Mouse (Mus musculus) C2C12 (cell line): ENCODE results near the gene Gm17728.

Source experiments
- CEBPB ChIP-seq: IDR thresholded peaks from one replicate; pipeline ENCODE4 v1.6.1; 2011; ENCODE audit warnings: low read depth, mild to moderate bottlenecking, control low read depth, moderate library complexity
- CTCF ChIP-seq: IDR thresholded peaks from one replicate; pipeline ENCODE4 v1.5.1; 2011; ENCODE audit not compliant: control insufficient read depth, insufficient read depth, insufficient read length
- FOSL1 ChIP-seq: IDR thresholded peaks from one replicate; pipeline ENCODE4 v1.8.0; 2011; ENCODE audit warnings: mild to moderate bottlenecking, low read length; ENCODE audit not compliant: poor library complexity, insufficient read depth, severe bottlenecking
- MAX ChIP-seq: IDR thresholded peaks from one replicate; pipeline ENCODE4 v1.6.1; 2011; ENCODE audit warnings: mild to moderate bottlenecking, control low read depth
- MYOD1 ChIP-seq: IDR thresholded peaks from one replicate; pipeline ENCODE4 v1.6.1; 2011; ENCODE audit warnings: low read depth; ENCODE audit not compliant: control insufficient read depth, insufficient read length
- MYOG ChIP-seq: IDR thresholded peaks from one replicate; pipeline ENCODE4 v1.6.1; 2011; ENCODE audit not compliant: control insufficient read depth, insufficient read length; ENCODE audit errors: extremely low read depth
- USF1 ChIP-seq: IDR thresholded peaks from one replicate; pipeline ENCODE4 v1.6.1; 2011; ENCODE audit warnings: low read depth, mild to moderate bottlenecking, control low read depth, moderate library complexity

DNA sequence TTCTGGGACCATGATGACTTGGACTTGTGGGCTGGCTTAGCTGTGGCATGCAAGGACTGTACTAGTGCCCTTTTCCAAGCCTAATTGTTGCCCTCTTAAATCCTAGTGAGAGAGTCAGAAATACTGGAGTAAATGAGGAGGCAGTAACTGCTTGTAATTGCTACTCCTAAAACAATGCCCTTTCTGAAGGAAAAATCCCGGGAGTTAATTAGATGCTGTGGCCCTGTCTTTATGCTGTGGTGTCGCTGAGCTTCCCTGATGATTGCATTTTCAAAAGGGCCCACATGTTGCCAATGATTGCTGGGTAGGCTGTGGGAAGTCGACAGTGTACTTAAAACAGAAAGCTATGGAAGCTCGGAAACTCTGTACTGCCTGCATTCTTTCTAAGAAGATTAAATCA is 23.3 kb upstream of the Gm17728 start:
- TF ChIP-seq CTCF (no peak), MAX (no peak), FOSL1 (no peak), USF1 (no peak), CEBPB (no peak), MYOG (no peak), MYOD1 (no peak)
